Mouse (Mus musculus): Measurements from ENCODE around the gene Gpr176.

DNA sequence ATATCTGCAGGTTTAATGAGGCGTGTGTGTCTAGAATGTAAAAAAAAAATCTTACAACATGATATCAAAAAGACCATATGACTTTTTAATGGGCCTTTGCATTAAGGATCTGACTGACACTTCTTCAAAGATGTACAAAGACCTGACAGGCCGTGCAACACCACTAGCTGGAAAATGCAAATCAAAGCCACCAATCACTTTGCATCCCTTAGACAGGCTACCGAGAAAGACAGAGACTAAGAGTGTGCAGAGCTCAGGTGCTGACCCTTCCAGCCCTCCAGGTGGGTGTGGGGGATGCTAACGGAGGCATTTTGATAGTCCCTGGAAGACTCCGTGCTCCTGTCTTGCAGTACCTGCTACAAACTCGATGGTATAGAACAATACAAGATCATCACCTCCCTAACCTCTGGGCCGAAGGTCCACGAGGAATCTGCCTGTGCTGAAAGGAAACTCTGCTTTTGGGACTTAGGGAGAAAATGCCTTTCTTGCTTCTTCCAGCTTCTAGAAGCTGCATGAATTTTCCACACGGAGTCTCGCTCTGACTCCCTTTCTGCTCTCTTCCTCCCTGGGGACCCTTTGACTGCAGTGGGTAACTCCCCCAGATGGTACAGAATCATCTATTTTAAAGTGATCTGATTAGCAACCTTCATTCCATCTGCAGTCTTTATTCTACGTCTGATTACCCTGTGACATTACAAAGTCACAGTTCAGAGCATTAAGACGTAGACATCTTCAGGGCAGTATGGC is 57.4 kb downstream of the Gpr176 start:
- TF ChIP-seq CTCF (IDR thresholded peaks at IDR 0.05; ENCODE audit: low read depth, low read length) (no peak), GATA1 (IDR thresholded peaks at IDR 0.05; ENCODE audit: borderline replicate concordance, low read length) (no peak), TAL1 (conservative IDR thresholded peaks at IDR 0.05; ENCODE audit: low read depth, low read length) (no peak)
